Mouse (Mus musculus) layer of hippocampus, adult 18-20 months (tissue): ENCODE measurements around the gene Apobec4. TPM values are rescaled to one million over a fixed set of nuclear protein-coding genes. Genes with fewer than 3 reads are reported as not detected.

Experiments
- DNase-seq, 2 experiments: peaks; one replicate each; pipeline ENCODE4 v3.0.0; 2022; ENCODE audit warnings: low spot score in 2 of 2
- total RNA-seq, 2 experiments: library from RNA; stranded (reverse); gene quantifications; 2 replicates each; pipeline ENCODE4 v1.2.3; 2021

Apobec4 gene
- total RNA-seq, 2 experiments from 2014 or later = not detected

DNA sequence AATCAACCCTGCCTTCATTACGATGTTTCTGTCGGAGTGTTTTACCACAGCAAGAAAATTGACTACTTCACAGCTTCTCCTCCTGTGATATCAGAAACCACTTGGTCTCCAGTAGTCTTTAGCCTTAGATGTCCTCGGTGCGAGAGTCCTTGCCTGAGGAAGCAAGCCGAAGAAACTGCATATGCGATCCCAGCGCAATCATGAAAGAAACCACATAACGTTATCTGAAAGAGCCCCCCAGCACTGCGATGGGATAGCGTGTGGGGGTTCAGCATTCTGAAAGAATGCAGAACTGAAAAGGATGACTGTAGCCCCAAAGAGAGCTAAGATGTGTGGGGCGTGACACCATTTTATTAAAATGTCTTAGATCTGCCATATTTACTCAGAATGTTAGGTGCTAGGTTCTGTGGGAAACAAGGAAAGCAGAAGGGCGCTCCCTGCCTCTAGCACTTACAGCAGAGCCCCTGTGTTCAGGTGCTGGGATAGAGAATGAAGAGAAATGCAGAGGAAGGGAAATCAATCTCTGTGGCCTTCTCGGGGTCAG, 50.4 kb downstream of the Apobec4 start:
- no peak for DNase-seq

DNA sequence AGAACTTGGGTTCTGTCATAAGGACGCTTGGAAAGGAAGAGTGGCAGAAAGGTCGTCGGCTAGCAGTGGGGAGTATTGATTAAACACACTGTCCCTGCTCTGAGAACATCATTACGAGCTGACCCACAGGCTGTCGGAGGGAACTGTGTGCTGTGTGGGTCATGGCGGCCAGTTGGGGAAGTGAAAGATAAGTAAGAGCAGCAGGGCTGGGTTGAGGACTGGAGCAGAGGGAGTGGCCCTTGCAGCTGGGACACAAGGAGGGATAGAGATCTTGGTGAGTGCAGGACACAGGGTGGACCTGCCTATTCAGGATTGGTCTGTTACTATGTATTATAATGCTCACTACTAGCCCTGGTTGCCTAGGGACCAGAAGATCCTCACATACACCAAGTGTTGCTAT, 54.6 kb downstream of the Apobec4 start:
- no peak for DNase-seq

Other genes starting within 250 kb of the Apobec4 start
- gene Rgl1, start 15.8 kb downstream of the Apobec4 start, total RNA-seq = 100 to 1,000 TPM; 114 to 119 TPM
- gene Arpc5, start 16.0 kb downstream of the Apobec4 start, total RNA-seq = 100 to 1,000 TPM; 177 to 198 TPM
- 1 to 10 TPM; 2.7 to 3.4 TPM for gene Ncf2, start 49.6 kb downstream of the Apobec4 start, total RNA-seq
- 10 to 100 TPM; 95.3 to 95.8 TPM for gene Smg7, start 152.1 kb downstream of the Apobec4 start, total RNA-seq
- 100 to 1,000 TPM; 136 to 152 TPM for gene Nmnat2, start 204.4 kb downstream of the Apobec4 start, total RNA-seq